Comparison of ENCODE assay signal across 8 mouse cellular contexts in genomic region chr14:75844867-75845697, GRCm38 (mm10). TPM values are rescaled to one million over a fixed set of nuclear protein-coding genes. Genes with fewer than 3 reads are reported as not detected.
DNase-seq lines count a peak whose midpoint lies in the region; ATAC-seq and TF ChIP-seq lines count a peak whose summit lies in the region.

Gene Tpt1 (plus strand): TSS chr14:75845093.

- peak within 1 kb of the TSS; percentile 60 for H3K4me2 ChIP-seq in forebrain, embryonic 15.5 days (replicated peaks)

- TF ChIP-seq CTCF in lung, adult 2 months (IDR thresholded peaks at IDR 0.05; ENCODE audit: insufficient read depth, low read length): no peak

- peak; percentile 87 for TF ChIP-seq POLR2A in lung, adult 2 months (IDR thresholded peaks at IDR 0.05; ENCODE audit: borderline replicate concordance, extremely low read depth, low read depth, low read length)

- no peaks in the 10 kb centered on the region for H3K9me3 ChIP-seq in ES-E14 (ENCODE audit: control insufficient read depth, insufficient read depth, low read depth, low read length)
- no peaks in the 10 kb centered on the region for H3K9me3 ChIP-seq in forebrain, embryonic 15.5 days

- H3K27me3 ChIP-seq in forebrain, embryonic 15.5 days: no peaks in the 10 kb centered on the region

- intact Hi-C loops in heart, postnatal 25 days (cut with DNase I): loop anchor here (1.0 kb wide), 1 partner anchor 10 kb away; no protein-coding TSS in a partner anchor

- in situ Hi-C loops in ES-E14 (cut with MboI; ENCODE audit: low sequenced_read_pairs in 2 of 2, unreplicated experiment in 2 of 2): no loop called here

- H3K4me1 ChIP-seq in ES-E14 (ENCODE audit: control insufficient read depth in 2 of 2, insufficient read depth in 2 of 2, low read length in 2 of 2, poor library complexity in 1 of 2): peaks cover 0 to 4% of the 10 kb centered on the region in 2 experiments; a peak in 1 of 4 replicates
- H3K4me1 ChIP-seq in forebrain, embryonic 15.5 days: peaks cover 36% of the 10 kb centered on the region
- 0 out of 2 replicates have a peak, but pooled peaks cover 2% of the 10 kb centered on the region for H3K4me1 ChIP-seq in lung, adult 2 months (ENCODE audit: control insufficient read depth, insufficient read depth, low read length)

- peak; percentile 98 for ATAC-seq in forebrain, embryonic 15.5 days (replicated peaks)
- ATAC-seq in neutrophil, adult 5-6 weeks (ENCODE audit: extremely low read depth, insufficient number of reproducible peaks, low FRiP score, poor library complexity, severe bottlenecking): peak; percentile 86

- DNase-seq in ES-E14 (ENCODE audit: low read depth, low spot score): peak; percentile 89
- DNase-seq in cerebellum, adult 11-12 months: peak; percentile 99
- peak; percentile 98 for DNase-seq in heart, postnatal 25 days (ENCODE audit: low spot score)
- peak; percentile 96 to 98 for DNase-seq in layer of hippocampus, adult 18-20 months (ENCODE audit: low spot score in 2 of 2)
- peak; percentile 100 for DNase-seq in lung, adult 2 months
- DNase-seq in thymus, adult 18-20 months: peak; percentile 95 to 96

- under 1% methylated on average over 83 of the region's 108 CpGs for WGBS in forebrain, embryonic 15.5 days
- WGBS in lung, adult 2 months: under 1% methylated on average over 102 of the region's 108 CpGs

- peak within 1 kb of the TSS; percentile 98 for H3K9ac ChIP-seq in ES-E14 (ENCODE audit: insufficient read depth, low read depth, low read length, poor library complexity, severe bottlenecking)
- H3K9ac ChIP-seq in forebrain, embryonic 15.5 days (replicated peaks): peak within 1 kb of the TSS; percentile 79

- H3K27ac ChIP-seq in ES-E14 (ENCODE audit: insufficient read depth, low read depth, low read length, poor library complexity, severe bottlenecking): peak within 1 kb of the TSS; percentile 92
- peak within 1 kb of the TSS; percentile 96 for H3K27ac ChIP-seq in forebrain, embryonic 15.5 days (replicated peaks)

- H3K36me3 ChIP-seq in ES-E14 (ENCODE audit: control insufficient read depth, insufficient read depth, low read length, poor library complexity, severe bottlenecking): peaks cover 27% of the 10 kb centered on the region
- H3K36me3 ChIP-seq in forebrain, embryonic 15.5 days: peaks cover 34% of the 10 kb centered on the region

- peak within 1 kb of the TSS; percentile 80 to 96 for H3K4me3 ChIP-seq in ES-E14 (ENCODE audit: insufficient read depth in 1 of 2, low read depth in 1 of 2, low read length in 2 of 2, poor library complexity in 1 of 2, severe bottlenecking in 1 of 2)
- H3K4me3 ChIP-seq in forebrain, embryonic 15.5 days: peak within 1 kb of the TSS; percentile 61
- peak within 1 kb of the TSS; percentile 82 for H3K4me3 ChIP-seq in lung, adult 2 months (replicated peaks; ENCODE audit: extremely low read depth, low read depth, low read length)

TF ChIP-seq in ES-E14, 5 proteins besides CTCF, POLR2A, EP300 and RAD21:
- TF ChIP-seq ZC3H11A (IDR thresholded peaks at IDR 0.05; ENCODE audit: borderline replicate concordance, low read depth, low read length) (no peak), ZNF384 (IDR thresholded peaks at IDR 0.05; ENCODE audit: low read depth, low read length) (no peak), CHD2 (IDR thresholded peaks at IDR 0.05; ENCODE audit: low read depth, low read length) (no peak), MAFK (IDR thresholded peaks at IDR 0.05; ENCODE audit: insufficient read depth, low read depth, low read length) (peak; percentile 59; the same call in 1 of the 2 replicates), HCFC1 (IDR thresholded peaks at IDR 0.05; ENCODE audit: borderline replicate concordance, insufficient read depth, low read length) (no peak)

RNA-seq across cellular contexts. Expression of gene Tpt1, which starts in this region (rescaled TPM):
- total RNA-seq in ES-E14 (2012; rRNA removed): 592 and 613 TPM in 2 replicates
- 868 and 874 TPM in 2 replicates for polyA plus RNA-seq in forebrain, embryonic 15.5 days (2015; fragmentation: Nextera tagmentation; extraction: Ambion mirVana)
- total RNA-seq in heart, postnatal 25 days (2021): 1,000 to 10,000 TPM; 2,885 to 3,154 TPM
- 100 to 1,000 TPM; 912 to 940 TPM for total RNA-seq in layer of hippocampus, adult 18-20 months (2021)
- 1,159 and 1,652 TPM in 2 replicates for polyA plus RNA-seq in lung, adult 2 months (2012; rRNA removed)
- total RNA-seq in neutrophil, adult 5-6 weeks (2017): 1,381 and 1,390 TPM in 2 replicates

Comparison
In these comparisons a context has a peak if more than half of its experiments do, and no peak if none do; other contexts are left out.
1. Peak in every context shown above with its lines: DNase-seq, ATAC-seq, H3K4me3 ChIP-seq and H3K27ac ChIP-seq.